Mouse (Mus musculus): ENCODE results near the gene Pitpnm1. TPM values are rescaled to one million over a fixed set of nuclear protein-coding genes. Genes with fewer than 3 reads are reported as not detected.

Gene Pitpnm1
- polyA plus RNA-seq, 1 experiment from 2014 or later: 109 TPM

DNA sequence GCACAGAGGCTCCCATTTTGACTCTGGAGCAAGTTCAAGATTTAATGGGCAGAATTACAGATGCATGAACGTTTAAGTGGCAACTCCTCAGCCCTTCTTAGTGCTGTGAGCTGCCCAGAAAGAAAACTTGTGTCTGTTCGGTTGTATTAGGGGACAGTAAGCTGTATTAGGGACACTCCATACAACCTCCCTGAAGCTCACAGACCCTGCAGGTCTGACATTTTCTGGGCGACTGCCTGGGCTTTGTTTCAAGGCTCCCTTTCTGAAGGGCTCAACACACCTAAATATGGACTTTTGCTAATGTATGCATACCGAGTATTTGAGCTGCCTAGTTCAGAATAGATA lies 63.7 kb downstream of the Pitpnm1 start:
- POLR2A ChIA-PET: interaction anchor here (0.7 to 1.4 kb wide), 5 partner anchors 15 to 68 kb away, joined by 3 to 6 read pairs (median 3); no protein-coding TSS in a partner anchor
- DNase-seq (ENCODE audit: low read depth, low spot score) (no peak), ATAC-seq (no peak)
- no peak for TF ChIP-seq CTCF (IDR thresholded peaks at IDR 0.05)
- CTCF ChIA-PET: interaction anchor here (1.4 to 1.7 kb wide), 2 partner anchors 15 to 29 kb away, joined by 3 to 5 read pairs; partner anchors contain the start of gene Ppp1ca
- H3K27me3 ChIP-seq: no peaks in the 10 kb centered on the region
- in situ Hi-C loops (cut with MboI; ENCODE audit: low pct_unique_long_range_greater_than_20kb): no loop called here

Other genes starting within 250 kb of the Pitpnm1 start
- gene Chka, start 248.2 kb upstream of the Pitpnm1 start, polyA plus RNA-seq (2021): 169 TPM
- 80.3 TPM for gene Tcirg1, start 192.9 kb upstream of the Pitpnm1 start, polyA plus RNA-seq (2021)
- gene Ndufs8, start 187.2 kb upstream of the Pitpnm1 start, polyA plus RNA-seq (2021): 232 TPM
- gene Aldh3b1, start 170.2 kb upstream of the Pitpnm1 start, polyA plus RNA-seq (2021): 22.2 TPM
- not detected for gene Unc93b1, start 164.8 kb upstream of the Pitpnm1 start, polyA plus RNA-seq (2021)
- gene Aldh3b3, start 141.4 kb upstream of the Pitpnm1 start, polyA plus RNA-seq (2021): 0.17 TPM
- gene Aldh3b2, start 127.7 kb upstream of the Pitpnm1 start, polyA plus RNA-seq (2021): 0.05 TPM
- 3.9 TPM for gene Acy3, start 113.4 kb upstream of the Pitpnm1 start, polyA plus RNA-seq (2021)
- 0.03 TPM for gene Tbx10, start 107.2 kb upstream of the Pitpnm1 start, polyA plus RNA-seq (2021)
- 35.1 TPM for gene Nudt8, start 99.4 kb upstream of the Pitpnm1 start, polyA plus RNA-seq (2021)
- 3.1 TPM for gene Gm49405, start 99.4 kb upstream of the Pitpnm1 start, polyA plus RNA-seq (2021)
- 7.1 TPM for gene Doc2g, start 96.7 kb upstream of the Pitpnm1 start, polyA plus RNA-seq (2021)
- gene Ndufv1, start 87.2 kb upstream of the Pitpnm1 start, polyA plus RNA-seq (2021): 231 TPM
- gene Gstp1, start 62.0 kb upstream of the Pitpnm1 start, polyA plus RNA-seq (2021): 1,288 TPM
- gene Gstp2, start 54.0 kb upstream of the Pitpnm1 start, polyA plus RNA-seq (2021): 379 TPM
- not detected for gene Gstp3, start 40.4 kb upstream of the Pitpnm1 start, polyA plus RNA-seq (2021)
- not detected for gene Cabp2, start 18.4 kb upstream of the Pitpnm1 start, polyA plus RNA-seq (2021)
- 93.8 TPM for gene Cdk2ap2, start 2.8 kb upstream of the Pitpnm1 start, polyA plus RNA-seq (2021)
- gene Aip, start 25.9 kb downstream of the Pitpnm1 start, polyA plus RNA-seq (2021): 149 TPM
- not detected for gene Gpr152, start 39.8 kb downstream of the Pitpnm1 start, polyA plus RNA-seq (2021)
- gene Cabp4, start 44.0 kb downstream of the Pitpnm1 start, polyA plus RNA-seq (2021): 0.17 TPM
- gene Coro1b, start 48.6 kb downstream of the Pitpnm1 start, polyA plus RNA-seq (2021): 321 TPM
- 0.62 TPM for gene Ptprcap, start 53.6 kb downstream of the Pitpnm1 start, polyA plus RNA-seq (2021)
- 43.0 TPM for gene Rps6kb2, start 63.4 kb downstream of the Pitpnm1 start, polyA plus RNA-seq (2021)
- 13.7 TPM for gene Carns1, start 75.5 kb downstream of the Pitpnm1 start, polyA plus RNA-seq (2021)
- 1.9 TPM for gene Tbc1d10c, start 91.3 kb downstream of the Pitpnm1 start, polyA plus RNA-seq (2021)
- 674 TPM for gene Ppp1ca, start 92.1 kb downstream of the Pitpnm1 start, polyA plus RNA-seq (2021)
- 33.9 TPM for gene Rad9a, start 101.7 kb downstream of the Pitpnm1 start, polyA plus RNA-seq (2021)
- gene Clcf1, start 114.2 kb downstream of the Pitpnm1 start, polyA plus RNA-seq (2021): 122 TPM
- gene AC109138.7, start 114.4 kb downstream of the Pitpnm1 start, polyA plus RNA-seq (2021): 0.62 TPM
- gene Pold4, start 131.9 kb downstream of the Pitpnm1 start, polyA plus RNA-seq (2021): 49.5 TPM
- 71.3 TPM for gene Ssh3, start 169.2 kb downstream of the Pitpnm1 start, polyA plus RNA-seq (2021)
- gene Ankrd13d, start 183.1 kb downstream of the Pitpnm1 start, polyA plus RNA-seq (2021): 25.8 TPM
- 74.9 TPM for gene Grk2, start 206.2 kb downstream of the Pitpnm1 start, polyA plus RNA-seq (2021)

All from Patski (cell line).